Mouse (Mus musculus) lung, postnatal 0 days (tissue): Measurements from ENCODE around the gene Chd2. TPM values are rescaled to one million over a fixed set of nuclear protein-coding genes. Genes with fewer than 3 reads are reported as not detected.
"Not testable (repeated sequence)": the region's sequence is repeated elsewhere in the genome, so short reads cannot be mapped to it uniquely, and the experiment has no call there.

Experiments used
- ATAC-seq: fragments of 200-750 bp; cut with Nextera tagmentation; 2 replicates; pipeline ENCODE4 v1.8.0; 2017; ENCODE audit warnings: moderate library complexity
- DNase-seq: peaks from one replicate; pipeline ENCODE4 v3.0.0-alpha.2; 2016; ENCODE audit warnings: low spot score
- H3K27ac ChIP-seq: fragments of 300-500 bp; sonication (generic); 2 replicates; pipeline ENCODE4 v1.5.1; 2014; ENCODE audit warnings: antibody characterized with exemption, mild to moderate bottlenecking, low read length, mixed read lengths
- H3K27me3 ChIP-seq: fragments of 300-500 bp; sonication (generic); replicated peaks from 2 replicates; pipeline ENCODE4 v1.6.1; 2014; ENCODE audit warnings: low read length, mixed read lengths; ENCODE audit not compliant: insufficient read depth
- H3K36me3 ChIP-seq: fragments of 300-500 bp; sonication (generic); 2 replicates; pipeline ENCODE4 v1.6.1; 2014; ENCODE audit warnings: low read length, mixed read lengths; ENCODE audit not compliant: insufficient read depth
- H3K4me1 ChIP-seq: fragments of 300-500 bp; sonication (generic); 2 replicates; pipeline ENCODE4 v1.6.1; 2014; ENCODE audit warnings: antibody characterized with exemption, low read depth, low read length, mixed read lengths; ENCODE audit not compliant: insufficient read depth
- H3K4me2 ChIP-seq: fragments of 300-500 bp; sonication (generic); replicated peaks from 2 replicates; pipeline ENCODE4 v1.6.1; 2014; ENCODE audit warnings: low read depth, mild to moderate bottlenecking, low read length, moderate library complexity, mixed read lengths
- H3K4me3 ChIP-seq: fragments of 300-500 bp; sonication (generic); 2 replicates; pipeline ENCODE4 v1.5.1; 2014; ENCODE audit warnings: low read depth, low read length
- H3K9ac ChIP-seq: fragments of 300-500 bp; sonication (generic); replicated peaks from 2 replicates; pipeline ENCODE4 v1.6.1; 2014; ENCODE audit warnings: low read depth, mild to moderate bottlenecking
- H3K9me3 ChIP-seq: fragments of 300-500 bp; sonication (generic); 2 replicates; pipeline ENCODE4 v1.6.1; 2016; ENCODE audit warnings: low read length, mixed read lengths
- CTCF ChIP-seq: IDR thresholded peaks from 2 replicates; pipeline ENCODE4 v1.5.1; 2016; ENCODE audit warnings: antibody characterized with exemption, mild to moderate bottlenecking
- EP300 ChIP-seq: IDR thresholded peaks from 2 replicates; pipeline ENCODE4 v1.6.1; 2016; ENCODE audit warnings: antibody characterized with exemption, mild to moderate bottlenecking, control low read depth
- WGBS: fragments of 180-500 bp; shearing (Covaris S2); extraction: QIAGEN DNeasy Blood & Tissue Kit; methylation state at CpG from one replicate; pipeline ENCODE4 v1.1.7; 2014; 5-methylcytosine and 5-hydroxymethylcytosine counted together
- polyA plus RNA-seq: library from polyadenylated mRNA; unstranded; fragments of >200 nt; fragmentation: Nextera tagmentation; extraction: Ambion mirVana; gene quantifications from 2 replicates; pipeline ENCODE4 v1.2.1, GENCODE M21; 2015

Chd2 gene
- polyA plus RNA-seq, 1 experiment from 2014 or later: 38.0 TPM

DNA sequence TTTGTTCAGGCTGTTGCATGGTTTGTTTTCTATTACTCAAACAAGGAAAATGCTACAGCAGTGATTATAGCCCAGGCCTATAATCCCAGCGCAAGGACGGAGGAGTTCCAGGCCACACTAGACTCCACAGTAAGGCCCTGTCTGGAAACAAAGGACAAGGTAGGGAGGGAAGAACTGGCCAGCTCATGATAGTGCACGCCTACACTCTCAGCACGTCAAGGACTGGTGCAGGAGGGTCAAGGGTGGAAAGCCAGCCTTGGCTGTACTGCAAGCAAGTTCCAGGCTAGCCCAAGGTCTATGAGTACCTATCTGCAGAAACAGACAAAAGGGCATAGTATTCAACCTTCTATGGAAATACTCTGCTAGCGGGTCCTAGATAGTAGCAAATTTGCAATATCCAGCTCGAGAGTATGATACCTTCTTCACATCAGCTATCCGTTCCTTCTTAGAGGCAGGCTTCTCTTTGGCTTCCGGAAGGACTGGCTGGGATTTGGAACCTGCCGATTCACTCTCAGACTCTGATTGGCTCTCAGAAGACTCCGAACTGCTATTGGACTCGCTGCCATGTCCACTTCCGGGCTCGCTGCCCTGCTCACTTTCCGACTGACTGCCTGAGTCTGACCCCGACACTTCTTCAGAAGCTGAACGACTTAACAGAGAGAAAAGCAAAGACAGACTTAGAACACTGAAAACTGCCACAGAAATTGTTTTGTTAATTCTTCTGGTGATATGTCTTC lies 22.4 kb downstream of the Chd2 start:
- Histone ChIP-seq H3K9me3 (no peaks in the 10 kb centered on the region), H3K27me3 (no peaks in the 10 kb centered on the region), H3K36me3 (peaks cover 14% of the 10 kb centered on the region; the same call in 1 of the 2 replicates), H3K4me3 (no peak overlapping the region), H3K4me2 (no peak overlapping the region), H3K9ac (no peak overlapping the region), H3K4me1 (peaks cover 4% of the 10 kb centered on the region; the same call in 1 of the 2 replicates), H3K27ac (no peak overlapping the region)
- 85% methylated on average over 16 of the region's 16 CpGs for WGBS
- TF ChIP-seq EP300 (no peak), CTCF (no peak)
- DNase-seq (no peak), ATAC-seq (no peak)

DNA sequence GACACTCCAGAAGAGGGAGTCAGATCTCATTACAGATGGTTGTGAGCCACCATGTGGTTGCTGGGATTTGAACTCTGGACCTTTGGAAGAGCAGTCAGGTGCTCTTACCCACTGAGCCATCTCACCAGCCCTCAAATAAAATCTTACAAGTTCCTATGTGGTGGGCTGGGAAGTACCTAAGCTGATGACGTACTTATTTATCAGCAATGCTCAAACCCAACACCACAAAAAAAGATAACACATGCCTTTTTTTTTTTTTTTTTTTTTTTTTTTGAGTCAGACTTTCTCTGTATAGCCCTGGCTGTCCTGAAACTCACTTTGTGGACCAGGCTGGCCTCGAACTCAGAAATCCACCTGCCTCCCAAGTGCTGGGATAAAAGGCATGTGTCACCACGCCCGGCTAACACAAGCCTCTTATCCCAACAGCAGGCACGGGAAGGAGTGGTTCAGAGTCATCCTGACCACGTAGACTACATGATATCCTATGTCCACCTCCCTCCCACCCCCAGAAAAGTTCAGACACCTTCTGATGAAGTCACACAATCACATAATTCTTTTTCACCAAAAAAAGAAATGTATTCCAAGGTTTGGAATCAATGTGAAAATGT lies 23.2 kb downstream of the Chd2 start:
- 76% methylated on average over 6 of the region's 6 CpGs for WGBS
- H3K27ac ChIP-seq, H3K4me2 ChIP-seq, DNase-seq, ATAC-seq, H3K9me3 ChIP-seq, H3K27me3 ChIP-seq, H3K4me3 ChIP-seq, H3K4me1 ChIP-seq, H3K9ac ChIP-seq: not testable (repeated sequence)
- H3K36me3 ChIP-seq: peaks cover 16% of the 10 kb centered on the region; the same call in 1 of the 2 replicates

DNA sequence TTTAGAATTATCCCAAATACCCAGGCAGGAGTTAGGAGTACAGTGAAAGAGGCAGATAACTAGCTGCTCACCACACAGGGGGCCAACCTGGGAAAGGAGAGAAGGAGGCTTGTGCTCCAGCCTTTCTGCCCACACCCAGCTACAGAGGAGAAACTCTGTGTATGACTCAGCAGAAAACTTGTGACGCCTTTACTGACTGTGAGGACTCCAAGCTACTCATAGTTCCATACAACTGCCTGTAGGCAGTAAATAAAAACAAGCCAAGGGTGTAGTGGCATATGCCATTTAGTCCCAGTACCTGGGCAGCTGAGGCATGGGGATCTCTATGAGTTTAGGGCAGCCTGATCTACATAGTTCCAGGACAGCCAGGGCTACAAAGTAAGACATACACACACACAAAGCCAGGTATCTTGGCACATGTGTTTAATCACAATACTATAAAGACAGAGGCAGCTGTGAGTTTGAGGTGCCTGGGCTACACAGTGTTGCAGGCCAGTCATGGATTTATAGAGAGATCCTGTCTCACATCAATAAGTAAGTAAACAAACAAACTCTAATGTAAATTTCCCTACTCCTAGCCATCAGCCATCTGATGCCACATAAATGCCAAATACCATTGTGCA lies 24.1 kb downstream of the Chd2 start:
- H3K4me2 ChIP-seq: no peak overlapping the region
- TF ChIP-seq CTCF (no peak), EP300 (no peak)
- peaks cover 16% of the 10 kb centered on the region; the same call in 1 of the 2 replicates for H3K36me3 ChIP-seq
- H3K9ac ChIP-seq: no peak overlapping the region
- ATAC-seq (peak; percentile 65), DNase-seq (peak; percentile 48)
- H3K9me3 ChIP-seq: no peaks in the 10 kb centered on the region
- no peak overlapping the region for H3K27ac ChIP-seq
- WGBS: 18% methylated on average over 1 of the region's 1 CpGs
- H3K4me1 ChIP-seq: no peaks in the 10 kb centered on the region
- H3K4me3 ChIP-seq: no peak overlapping the region
- no peaks in the 10 kb centered on the region for H3K27me3 ChIP-seq

DNA sequence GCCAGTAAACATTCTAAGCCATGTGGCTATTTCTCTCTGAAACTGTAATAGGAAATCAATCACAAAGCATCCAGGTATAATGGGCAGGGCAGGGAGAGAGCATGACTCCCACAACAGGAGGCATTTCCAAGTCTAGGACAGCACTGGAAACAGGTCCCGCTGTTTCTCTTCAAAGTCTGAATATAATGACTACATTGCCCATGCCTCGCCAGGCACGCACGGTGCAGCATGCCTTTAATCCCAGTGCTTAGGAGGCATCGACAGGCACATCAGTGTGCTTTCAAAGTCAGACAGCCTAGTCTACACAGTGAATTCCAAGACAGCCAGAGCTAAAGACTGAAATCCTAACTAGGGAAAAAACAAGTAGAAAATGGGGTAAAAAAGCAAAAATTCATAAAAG lies 24.8 kb downstream of the Chd2 start:
- 81% methylated on average over 5 of the region's 5 CpGs for WGBS

DNA sequence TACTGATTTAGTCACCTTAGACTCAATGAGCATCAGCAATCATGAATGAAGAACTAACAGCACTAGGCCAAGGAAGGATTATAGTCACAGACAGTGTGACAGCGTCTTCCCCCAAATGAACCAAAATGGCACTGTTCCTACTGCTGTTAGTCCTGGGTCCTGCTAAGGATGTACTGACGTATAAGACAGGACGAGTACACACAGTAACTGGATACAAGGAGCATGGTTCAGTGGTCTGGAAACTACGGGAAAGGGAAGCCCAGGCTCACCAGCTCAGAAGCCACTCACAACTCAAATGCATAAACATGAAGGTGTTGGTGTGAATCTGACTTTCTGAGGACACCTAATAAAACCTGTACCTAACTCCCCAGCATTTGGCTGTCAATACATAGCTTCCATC lies 27.1 kb downstream of the Chd2 start:
- H3K4me3 ChIP-seq: no peak overlapping the region
- 84% methylated on average over 4 of the region's 4 CpGs for WGBS
- no peak overlapping the region for H3K4me2 ChIP-seq
- TF ChIP-seq CTCF (no peak), EP300 (no peak)
- DNase-seq (no peak), ATAC-seq (no peak)
- H3K9me3 ChIP-seq: no peaks in the 10 kb centered on the region
- no peak overlapping the region for H3K27ac ChIP-seq
- no peaks in the 10 kb centered on the region for H3K27me3 ChIP-seq
- H3K4me1 ChIP-seq: no peaks in the 10 kb centered on the region
- peaks cover 27% of the 10 kb centered on the region; the same call in 1 of the 2 replicates for H3K36me3 ChIP-seq
- no peak overlapping the region for H3K9ac ChIP-seq

More for the DNA sequence above, 24.8 kb downstream of the Chd2 start:
- H3K4me3 ChIP-seq: no peak overlapping the region
- H3K9me3 ChIP-seq: no peaks in the 10 kb centered on the region
- H3K27me3 ChIP-seq: no peaks in the 10 kb centered on the region
- peaks cover 16% of the 10 kb centered on the region; the same call in 1 of the 2 replicates for H3K36me3 ChIP-seq
- TF ChIP-seq EP300 (no peak), CTCF (no peak)
- no peak overlapping the region for H3K27ac ChIP-seq
- 0 out of 2 replicates have a peak, but pooled peaks have one; percentile 25 for ATAC-seq
- DNase-seq: no peak
- no peak overlapping the region for H3K9ac ChIP-seq
- H3K4me1 ChIP-seq: no peaks in the 10 kb centered on the region
- no peak overlapping the region for H3K4me2 ChIP-seq

DNA sequence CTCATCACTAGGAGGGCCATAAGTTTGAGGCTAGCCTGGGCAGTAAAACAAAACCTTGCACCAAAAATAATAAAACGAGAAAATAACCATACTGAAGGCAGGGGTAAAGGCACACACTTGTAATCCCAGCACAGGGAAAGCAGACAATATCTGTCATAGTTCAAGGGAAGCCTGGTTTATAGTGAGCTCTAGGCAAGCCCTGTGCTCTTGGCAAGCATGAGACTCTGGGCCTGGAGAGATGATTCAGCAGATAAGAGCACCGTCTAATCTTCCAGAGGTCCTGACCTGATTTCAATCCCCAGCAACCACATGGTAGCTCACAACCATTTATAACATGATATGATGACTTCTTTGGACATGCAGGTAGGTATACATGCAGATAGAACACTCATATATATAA lies 29.2 kb downstream of the Chd2 start:
- peaks cover 26% of the 10 kb centered on the region; the same call in 1 of the 2 replicates for H3K36me3 ChIP-seq
- H3K4me1 ChIP-seq: no peaks in the 10 kb centered on the region
- no peak overlapping the region for H3K9ac ChIP-seq
- H3K27ac ChIP-seq: no peak overlapping the region
- H3K27me3 ChIP-seq: no peaks in the 10 kb centered on the region
- no peak overlapping the region for H3K4me3 ChIP-seq
- ATAC-seq: no peak
- 48% methylated on average over 2 of the region's 2 CpGs for WGBS
- H3K4me2 ChIP-seq: no peak overlapping the region
- DNase-seq: no peak
- H3K9me3 ChIP-seq: no peaks in the 10 kb centered on the region
- TF ChIP-seq EP300: no peak
